Mouse (Mus musculus) mesoderm, embryonic 11.5 days (tissue): Measurements from ENCODE around the gene Synpo2.
A peak's percentile ranks its signal among the peaks of the same experiment; 100 is the strongest.

Experiments
- DNase-seq: peaks from one replicate; pipeline ENCODE4 v3.0.0-alpha.2; 2012; ENCODE audit warnings: low read depth, low spot score

Synpo2 gene

DNA sequence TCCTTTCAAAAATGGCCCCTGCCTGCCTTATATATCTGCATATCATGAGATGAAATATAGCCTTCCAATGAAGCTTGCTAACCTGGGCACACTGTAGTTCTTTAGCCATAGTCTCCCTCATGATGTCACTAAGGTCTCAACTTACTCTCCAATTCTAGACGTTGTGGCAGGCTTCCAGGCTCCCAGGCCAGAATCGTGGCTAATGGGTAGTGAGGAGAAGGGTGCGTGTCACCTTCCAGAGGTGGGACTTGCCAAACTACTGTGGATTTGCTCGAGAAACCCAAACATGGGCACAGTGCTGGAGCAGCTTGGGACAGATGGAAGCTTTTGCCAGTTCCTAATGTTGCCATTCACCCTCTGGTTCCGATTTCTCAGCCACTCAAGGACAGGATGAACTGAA lies 69.5 kb downstream of the Synpo2 start:
- DNase-seq: no peak

DNA sequence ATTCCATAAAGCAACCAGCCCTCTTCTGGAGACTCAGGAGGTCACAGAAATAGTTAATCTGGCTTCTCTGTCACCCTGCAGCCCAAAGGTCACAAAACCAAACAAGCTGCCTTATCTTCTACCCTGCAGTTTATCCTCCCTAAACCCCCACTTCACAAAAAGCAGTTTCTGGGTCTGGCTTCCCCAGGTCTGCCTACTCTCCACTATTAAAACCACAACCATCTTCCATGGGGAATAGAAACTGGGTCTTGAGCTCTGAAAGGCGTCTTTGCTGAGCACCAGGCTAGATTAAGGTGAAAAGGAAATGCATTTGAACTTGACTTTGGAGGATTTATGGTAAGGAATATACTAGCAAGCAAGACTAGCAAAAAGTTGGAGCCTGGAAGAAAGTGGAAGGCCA lies 71.8 kb downstream of the Synpo2 start:
- DNase-seq: no peak

DNA sequence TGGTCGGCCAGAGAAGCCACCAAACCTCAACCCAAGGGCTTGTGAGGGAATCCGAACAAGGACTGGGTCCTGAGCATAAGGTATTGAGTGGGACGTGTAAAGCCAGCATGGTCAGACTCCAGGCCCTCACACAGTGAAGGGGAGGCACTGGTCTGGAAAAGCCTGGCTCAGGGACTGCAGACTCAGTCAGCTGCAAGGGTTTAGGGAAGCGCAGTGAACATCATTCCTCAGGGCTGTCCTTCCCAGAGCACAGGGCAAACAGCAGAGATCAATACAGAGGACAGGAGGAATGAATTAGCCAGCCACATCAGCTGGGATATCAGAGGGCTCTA lies 72.8 kb downstream of the Synpo2 start:
- DNase-seq: no peak

DNA sequence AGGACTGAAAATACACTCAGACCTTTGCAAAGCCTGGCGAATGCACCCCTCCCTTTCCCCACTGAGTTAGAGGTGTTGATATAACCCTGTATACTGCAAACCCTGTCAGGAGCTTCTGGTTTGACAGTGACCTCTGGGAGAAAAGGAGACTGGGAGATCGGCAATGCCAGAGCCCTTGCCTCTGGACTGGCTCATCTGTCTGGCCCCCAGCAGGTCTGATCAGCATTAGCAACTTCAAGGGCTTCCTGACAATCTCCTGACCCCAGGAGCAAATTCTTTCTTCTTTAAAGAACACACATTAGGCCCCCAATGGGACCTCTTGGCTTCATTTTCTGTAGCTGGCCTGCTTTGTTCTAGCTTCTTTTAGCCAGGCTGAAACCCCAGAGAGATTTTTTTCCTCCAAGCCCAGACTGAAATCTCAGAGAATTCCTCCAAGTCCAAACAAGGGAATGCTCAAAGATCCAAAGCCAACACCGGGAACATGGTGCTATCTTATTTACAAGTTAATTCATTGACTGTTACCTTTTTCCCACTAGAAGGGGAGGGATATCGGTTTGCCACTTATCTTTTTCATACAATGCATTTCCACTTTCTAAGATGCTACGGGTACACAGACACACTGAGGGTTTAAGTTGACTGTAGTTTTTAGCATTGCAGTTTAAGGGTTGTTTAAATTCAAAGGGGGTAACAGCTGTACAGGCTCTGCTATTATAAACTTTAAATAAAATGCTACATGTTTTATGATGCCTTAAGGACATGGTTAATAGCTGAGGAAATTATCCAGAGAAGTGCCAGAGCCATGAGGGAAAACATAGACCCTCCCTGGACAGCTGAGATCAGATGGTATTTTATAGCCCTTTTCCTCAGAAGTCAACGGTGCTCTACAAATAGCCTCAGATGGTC lies 73.4 kb downstream of the Synpo2 start:
- DNase-seq: peak; percentile 24

DNA sequence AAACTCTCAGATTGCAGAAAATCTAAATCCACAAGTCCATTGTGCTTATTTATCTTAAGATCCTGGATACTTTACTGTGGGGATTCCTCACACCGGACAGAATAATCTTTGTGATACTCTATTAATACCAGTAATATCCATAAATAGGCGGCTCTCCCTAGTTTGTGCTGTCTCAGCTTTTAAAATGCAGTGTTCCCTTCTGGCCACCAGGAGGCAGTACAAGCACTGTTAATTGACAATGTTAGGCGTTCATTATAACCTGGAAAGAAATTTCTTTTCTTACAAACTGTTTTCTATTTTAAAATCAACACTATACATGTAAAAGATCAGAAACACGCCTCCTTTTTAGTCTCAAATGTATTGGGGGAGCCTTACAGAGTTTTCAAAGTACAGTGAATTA lies 75.2 kb downstream of the Synpo2 start:
- DNase-seq: peak; percentile 67

DNA sequence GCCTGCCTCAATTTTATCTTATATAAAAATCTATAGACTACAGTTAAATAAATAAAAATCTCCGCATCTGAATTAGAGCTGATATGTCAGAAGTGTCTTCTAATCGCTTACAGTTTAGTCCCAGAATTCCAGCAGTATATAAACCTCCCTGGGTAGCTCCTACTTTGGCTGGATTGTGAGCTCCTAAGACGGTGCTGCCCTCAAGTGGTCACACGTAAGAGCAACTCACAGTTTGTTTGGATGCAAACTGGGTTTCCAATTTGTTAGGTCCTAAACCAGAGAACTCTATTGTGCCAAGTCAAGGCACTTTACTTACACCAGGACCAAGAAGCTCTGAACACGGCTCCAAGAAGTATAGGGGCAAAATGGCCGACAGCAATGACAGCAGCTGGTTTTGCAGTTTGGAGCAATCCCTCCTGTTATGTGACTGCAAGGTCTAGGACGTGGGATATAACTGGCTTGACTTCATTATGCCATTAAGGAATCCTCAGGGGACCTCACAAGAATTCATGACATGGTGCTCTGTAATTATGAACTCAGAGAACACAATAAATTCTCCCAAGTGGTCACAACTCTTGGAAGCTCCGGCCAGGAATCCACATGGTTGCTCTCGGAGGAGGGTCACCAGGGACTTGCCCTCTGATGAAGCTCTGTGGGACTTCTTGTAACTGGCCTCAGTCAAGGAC lies 76.7 kb downstream of the Synpo2 start:
- peak; percentile 68 for DNase-seq

DNA sequence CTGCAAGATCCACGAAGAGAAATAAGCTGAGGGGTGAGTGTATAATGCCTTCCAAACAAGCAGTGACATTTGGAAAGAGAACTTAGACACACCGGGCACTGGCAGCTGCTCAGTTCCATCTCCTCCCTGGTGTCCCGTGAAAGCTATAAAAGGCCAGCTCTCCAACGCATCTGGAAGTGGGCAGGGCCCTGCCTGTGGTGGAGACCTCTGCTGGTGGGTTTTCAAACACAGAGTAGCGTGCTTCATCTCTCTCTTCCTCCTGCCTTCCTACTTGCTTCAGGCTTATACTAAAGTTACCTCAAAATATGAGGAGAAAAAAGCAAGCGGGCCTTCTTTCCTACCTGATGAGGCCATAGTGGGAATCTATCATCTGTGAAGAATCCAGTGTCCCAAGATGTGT lies 77.4 kb downstream of the Synpo2 start:
- DNase-seq: peak; percentile 37

DNA sequence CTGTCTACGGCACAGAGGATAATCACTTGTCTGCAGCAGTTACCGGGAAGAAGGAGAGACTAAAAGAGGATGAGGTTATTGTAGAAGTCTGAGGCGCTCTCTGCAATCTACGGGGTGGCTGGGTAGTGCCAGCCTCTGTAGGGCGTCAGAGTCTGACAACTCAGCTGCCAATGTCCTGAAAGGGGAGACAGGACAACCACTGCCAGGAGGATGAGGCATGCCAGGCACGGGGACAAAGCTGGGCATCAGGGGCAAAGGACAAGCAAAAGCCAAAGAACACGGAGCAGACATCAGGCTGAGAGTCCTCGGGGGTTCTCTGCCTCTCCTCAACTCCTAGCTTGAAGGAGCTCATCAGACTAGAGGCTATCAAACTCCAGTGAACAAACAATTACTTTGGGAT lies 82.6 kb downstream of the Synpo2 start:
- no peak for DNase-seq

DNA sequence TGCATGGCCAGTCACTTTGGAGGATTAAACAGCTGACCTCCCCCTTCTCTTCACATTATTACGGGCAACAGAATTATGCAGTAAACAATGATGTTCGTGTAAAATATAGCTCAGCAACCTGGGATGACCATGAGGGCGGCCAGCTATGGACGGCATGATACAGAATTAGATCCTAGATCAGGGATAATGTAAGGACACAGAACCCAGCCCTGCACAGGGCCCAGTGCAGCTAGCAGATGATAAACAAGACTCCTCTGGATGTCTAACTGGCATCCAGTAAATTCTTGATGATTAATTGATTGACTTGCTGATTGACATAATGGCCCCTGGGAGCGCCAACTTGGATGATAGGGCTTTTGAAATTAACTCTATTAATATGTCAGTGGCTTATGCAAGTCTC lies 83.0 kb downstream of the Synpo2 start:
- DNase-seq: no peak

DNA sequence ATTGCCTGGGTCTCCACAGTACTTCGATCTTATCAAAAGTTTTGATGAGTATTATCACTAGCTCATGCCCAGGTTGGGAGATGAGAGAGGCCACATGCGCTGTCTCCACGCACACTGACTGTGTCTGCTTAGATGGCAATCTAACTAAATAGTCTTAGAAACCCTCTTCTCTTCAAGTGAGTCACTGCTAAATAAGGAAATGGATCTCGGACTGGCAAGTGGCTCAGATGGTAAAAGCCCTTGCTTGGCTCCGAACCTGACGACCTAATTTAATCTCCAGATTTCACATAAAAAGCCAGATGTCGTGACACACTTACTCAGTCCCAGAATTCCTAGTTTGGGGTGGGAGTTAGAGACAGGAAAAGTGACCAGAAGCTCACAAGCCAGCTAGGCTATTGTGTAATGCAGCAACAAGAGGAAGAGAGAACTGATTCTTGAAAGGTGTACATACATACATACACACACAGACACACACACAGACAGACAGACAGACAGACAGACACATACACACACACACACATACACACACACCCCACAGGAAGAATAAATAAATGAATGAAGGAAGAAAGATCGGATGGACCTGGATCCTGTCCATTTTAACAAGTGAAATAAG lies 85.3 kb downstream of the Synpo2 start:
- DNase-seq: no peak

DNA sequence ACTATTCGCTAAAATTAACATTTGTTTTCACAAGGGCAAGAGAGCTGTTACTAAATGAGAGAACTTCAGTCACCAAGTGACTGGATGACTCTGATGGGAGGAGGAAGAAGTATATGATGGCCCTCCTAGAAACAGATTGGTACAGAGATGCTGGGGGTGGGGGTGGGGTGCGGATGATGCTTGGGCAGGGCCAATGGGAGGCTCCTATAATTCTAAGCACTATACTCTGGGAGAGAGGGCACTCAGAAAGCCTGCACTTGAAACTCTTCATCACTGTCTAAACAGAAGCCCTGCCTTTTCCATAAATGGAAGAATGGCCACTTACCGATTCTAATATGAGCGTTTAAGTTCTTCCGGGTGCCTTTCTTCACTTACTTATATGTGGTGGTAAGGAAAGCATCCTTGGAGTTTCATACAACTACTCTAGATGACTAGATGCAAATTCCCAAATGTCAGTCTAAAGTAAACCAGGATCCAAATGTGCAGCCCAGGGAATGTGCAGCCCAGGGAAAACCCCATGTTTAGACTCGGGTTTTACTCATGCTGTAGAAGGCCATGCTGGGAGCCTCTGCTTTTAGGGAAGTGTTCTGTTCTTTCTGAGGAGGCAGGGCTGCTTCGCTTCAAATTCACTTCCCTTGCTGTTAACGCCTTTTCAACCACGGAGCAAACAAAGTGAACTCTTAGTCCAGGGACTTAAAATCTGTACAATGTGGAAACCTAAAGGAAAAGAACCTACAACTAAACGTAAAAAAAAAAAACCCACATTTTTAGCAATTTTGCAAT lies 86.4 kb downstream of the Synpo2 start:
- no peak for DNase-seq

DNA sequence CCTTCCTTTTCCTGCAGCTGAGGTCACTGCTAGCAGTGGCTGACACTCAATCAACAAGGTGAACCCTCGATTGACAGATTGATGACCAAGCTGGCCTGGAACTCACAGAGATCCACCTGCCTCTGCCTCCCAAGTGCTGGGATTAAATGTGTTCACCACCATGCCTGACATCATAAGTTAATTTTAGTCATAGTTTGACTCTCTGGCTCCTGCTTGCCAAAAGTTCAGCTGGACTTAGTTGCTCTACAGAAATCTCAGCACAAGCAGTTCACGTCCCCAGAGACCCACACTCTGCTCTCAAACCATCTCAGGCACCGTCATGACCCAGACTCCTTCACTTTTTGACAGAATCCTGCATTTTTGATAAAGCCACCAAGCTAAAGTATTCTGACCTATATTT lies 87.3 kb downstream of the Synpo2 start:
- DNase-seq: no peak

DNA sequence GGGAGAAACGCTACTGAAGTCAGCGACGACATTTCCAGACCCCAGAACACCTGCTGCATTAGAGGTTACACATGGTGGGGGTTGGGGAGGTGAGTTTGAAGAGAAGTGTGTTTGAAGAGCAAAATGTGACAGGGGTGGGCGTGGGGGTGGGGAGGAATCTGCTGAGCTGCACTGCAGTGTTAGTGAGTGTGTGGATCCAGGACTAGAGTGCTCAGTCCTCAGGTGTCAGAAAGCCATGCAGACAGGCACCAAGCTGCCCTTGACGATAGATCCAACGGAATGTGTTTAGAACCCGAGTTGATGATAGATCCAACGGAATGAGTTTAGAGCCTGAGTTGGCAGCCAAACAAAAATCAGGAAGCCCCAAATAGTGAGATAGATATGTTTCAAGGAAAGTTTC lies 89.4 kb downstream of the Synpo2 start:
- no peak for DNase-seq

DNA sequence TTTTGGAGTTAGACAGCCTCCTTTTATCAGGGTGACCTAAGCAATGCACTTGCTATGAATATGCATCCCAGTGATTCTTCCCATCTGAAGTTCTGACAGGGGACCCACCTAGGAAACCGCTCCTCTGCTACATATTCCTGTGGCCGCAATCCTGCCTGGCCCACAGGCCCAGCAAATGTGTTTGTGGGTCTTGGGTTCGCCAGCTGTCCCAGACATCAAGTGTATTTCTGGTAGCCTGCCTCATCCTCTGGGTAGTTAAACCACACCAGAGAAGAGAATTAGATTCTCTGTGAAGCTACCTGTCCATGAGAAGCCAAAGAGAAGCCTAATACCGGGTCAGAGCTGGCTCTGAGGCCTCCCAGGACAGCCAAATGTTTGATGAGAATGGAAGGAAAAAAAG lies 90.0 kb downstream of the Synpo2 start:
- DNase-seq: no peak

DNA sequence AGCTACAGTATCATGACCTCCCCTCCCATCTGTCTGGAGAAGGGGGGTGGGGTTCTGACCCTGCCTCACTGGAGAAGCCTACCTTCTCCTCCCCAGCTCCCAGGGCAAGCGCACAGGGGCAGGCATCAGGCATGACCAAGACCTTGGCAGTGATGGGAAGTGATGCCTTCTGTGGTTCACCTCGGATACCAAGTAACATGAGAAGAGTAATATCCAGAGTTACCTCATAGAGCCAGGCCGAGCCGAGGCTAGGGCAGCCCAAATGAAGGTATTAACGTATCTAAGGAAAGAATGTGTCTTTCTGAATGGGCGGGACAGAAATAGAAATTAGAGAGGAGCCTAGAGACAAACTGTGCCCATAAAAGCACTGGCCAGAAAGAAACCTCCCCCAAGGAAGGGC lies 92.5 kb downstream of the Synpo2 start:
- DNase-seq: no peak

DNA sequence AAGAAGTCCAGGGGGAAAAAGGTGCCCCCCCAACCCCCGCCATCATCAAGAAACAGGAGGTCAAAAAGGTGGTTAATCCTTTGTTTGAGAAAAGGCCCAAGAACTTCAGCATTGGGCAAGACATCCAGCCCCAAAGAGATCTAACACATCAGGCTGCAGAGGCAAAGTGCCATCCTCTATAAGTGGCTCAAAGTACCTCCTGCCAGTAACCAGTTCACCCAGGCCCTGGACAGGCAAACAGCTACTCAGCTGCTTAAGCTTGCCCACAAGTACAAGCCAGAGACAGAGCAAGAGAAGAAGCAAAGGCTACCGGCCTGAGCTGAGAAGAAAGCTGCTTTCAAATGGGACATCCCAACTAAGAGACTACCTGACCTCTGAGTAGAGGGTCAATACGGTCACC lies 93.7 kb downstream of the Synpo2 start:
- no peak for DNase-seq

DNA sequence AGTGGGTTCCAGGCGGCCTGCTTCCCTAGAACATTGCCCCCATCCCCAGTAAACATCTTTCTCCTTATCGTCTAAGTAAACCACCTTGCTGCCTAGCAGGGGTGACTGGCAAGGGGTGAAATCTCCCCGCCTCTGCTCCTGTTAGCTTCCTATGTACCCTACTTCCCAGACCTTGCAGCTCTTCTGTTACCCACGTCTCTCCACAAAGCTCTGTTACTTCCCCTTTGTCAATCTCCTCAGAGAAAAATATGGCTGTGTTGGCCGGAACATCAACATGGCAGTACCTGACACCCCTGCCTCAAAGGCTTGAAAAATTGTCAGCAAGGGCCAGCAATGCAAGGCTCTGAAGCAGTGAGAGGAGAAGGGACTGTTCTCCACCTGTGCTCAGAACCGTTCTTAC lies 94.9 kb downstream of the Synpo2 start:
- no peak for DNase-seq

DNA sequence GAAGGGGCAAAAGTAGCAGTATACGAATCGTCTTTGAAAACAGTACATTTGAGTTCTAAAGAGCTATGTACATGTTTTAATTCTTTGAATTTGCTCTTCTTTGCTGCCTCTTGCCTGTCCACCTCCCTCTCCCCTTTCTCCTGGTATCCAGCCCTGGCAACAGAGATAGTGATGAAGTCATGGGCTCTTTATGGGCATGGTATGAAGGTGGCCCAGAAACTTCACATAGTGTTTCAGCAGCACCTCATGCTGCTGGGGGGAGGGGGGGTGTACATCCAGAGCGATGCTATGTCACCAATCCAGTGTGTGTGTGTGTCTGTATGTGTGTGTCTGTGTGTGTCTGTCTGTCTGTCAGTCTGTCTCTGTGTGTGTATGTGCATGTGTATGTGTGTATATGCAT lies 95.8 kb downstream of the Synpo2 start:
- no peak for DNase-seq

DNA sequence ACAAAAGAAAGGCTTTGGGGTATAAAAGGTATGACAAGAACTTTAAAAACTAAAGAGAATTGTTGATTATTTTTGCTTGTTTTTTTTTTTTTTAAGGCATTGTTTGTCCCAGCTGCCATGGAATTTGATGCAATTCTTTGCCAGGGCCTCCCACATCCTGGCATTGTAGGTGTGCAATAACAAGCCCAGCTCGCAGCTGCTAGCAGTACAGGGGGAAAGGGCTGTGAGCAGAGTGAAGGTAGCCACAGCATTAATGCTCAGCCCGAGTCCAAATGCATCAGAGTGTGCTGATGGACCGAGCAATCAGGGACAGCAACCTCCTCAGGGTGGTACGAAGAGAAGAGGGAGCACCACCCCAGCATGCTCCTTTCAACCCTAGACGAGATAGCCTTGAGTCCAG lies 96.3 kb downstream of the Synpo2 start:
- no peak for DNase-seq

DNA sequence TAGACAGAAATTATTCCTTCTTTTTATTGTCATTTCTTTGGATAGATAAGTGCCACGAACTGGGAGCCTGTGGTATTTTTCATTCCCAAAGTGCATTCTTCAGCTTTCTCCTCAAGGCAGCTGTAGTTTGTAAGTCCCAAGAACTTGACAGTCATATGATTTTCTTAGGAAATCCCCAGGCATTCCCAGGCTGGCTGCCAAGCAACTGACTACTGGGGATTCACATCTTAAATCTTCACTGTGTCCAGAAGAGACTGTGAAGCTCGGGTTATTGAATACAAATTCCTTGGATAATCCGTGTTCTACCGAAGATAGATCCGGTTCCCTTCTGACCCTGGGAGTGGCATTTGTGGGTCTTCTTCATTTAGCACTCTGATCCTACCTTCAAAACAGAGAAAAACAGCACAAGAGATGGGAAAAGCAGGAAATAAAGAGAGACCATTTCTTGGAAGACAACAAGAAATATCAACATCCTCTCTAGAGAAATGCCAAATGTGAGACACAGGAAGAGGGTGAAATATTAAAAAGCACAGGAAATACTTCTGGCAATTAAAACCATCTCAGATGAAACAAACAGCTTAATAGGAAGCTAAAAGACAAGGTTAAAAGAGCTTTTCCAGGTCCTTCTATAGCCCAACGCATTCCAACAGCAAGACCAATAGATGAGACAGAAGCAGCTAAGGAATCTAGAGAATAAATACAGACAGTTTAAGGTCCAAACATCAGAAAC lies 97.5 kb downstream of the Synpo2 start:
- DNase-seq: no peak

DNA sequence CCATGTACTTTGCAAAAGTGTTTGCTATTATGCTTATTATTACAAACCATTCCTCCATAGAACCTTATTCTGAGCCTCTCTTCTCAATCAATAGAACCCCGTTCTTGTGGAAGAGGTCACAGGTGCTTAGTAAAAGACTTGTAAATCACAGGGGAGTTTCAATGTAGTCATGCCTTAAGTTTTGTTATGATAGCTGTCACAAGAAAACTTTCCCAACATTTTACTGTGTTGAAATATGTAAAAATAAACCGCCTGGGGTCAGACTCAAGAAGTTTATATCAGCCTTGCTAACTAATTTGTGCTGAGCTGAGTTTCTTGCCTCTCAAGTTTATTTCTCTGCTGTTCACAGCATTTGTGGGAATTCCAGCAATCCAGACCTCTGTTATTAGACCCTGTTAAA lies 103.8 kb downstream of the Synpo2 start:
- DNase-seq: no peak
